Mouse (Mus musculus): Measurements from ENCODE around the gene Bnip1. TPM values are rescaled to one million over a fixed set of nuclear protein-coding genes. Genes with fewer than 3 reads are reported as not detected.

The Bnip1 gene
- polyA plus RNA-seq, 1 experiment from 2014 or later, result 54.2 TPM

DNA sequence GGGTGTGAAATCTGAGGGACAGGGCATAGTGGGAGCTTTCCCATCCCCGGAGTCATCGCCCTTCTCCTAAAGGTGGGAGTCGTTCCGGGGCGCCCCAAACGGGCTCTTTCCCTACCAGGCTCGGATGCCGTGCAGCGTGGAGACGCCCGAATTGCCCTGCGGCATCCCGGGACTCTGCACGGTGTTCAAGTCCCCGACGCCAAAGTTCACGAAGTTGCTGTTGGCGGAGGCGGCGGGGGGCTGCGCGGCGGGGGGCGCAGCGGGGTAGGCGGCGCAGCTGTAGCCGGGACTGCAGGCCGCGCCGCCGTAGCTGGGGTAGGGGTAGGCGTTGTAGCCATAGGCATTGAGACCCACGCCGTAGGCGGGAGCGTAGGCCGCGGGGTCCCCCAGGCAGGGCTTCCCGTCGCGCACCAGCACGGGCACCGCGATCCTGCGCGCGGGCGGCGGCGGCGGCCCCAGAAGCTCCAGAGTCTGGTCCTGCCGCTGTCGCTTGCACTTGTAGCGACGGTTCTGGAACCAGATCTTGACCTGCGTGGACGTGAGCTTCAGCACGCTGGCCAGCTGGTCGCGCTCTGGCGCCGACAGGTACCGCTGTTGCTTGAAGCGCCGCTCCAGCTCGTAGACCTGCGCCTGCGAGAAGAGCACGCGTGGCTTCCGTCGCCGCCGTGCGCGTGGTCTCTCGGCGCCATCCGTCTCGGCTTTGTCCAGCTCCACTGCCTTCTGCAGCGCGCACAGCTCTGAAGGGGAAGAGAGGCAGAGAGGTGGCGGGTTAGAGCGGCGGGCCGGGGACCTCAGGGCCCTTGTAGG lies 58.2 kb downstream of the Bnip1 start:
- Histone ChIP-seq H3K27ac (replicated peaks; ENCODE audit: low read depth, low read length) (no peak overlapping the region), H3K4me2 (ENCODE audit: low read depth, low read length) (peak overlapping the region; percentile 16; the same call in 1 of the 2 replicates), H3K4me3 (ENCODE audit: low read depth, low read length) (peak overlapping the region; percentile 8; the same call in 1 of the 2 replicates), H3K9me3 (replicated peaks; ENCODE audit: control insufficient read depth, low read length) (no peaks in the 10 kb centered on the region), H3K9ac (replicated peaks; ENCODE audit: low read length) (no peak overlapping the region), H3K27me3 (ENCODE audit: control insufficient read depth, insufficient read depth, low read length) (peaks cover 91% of the 10 kb centered on the region), H3K36me3 (replicated peaks; ENCODE audit: control insufficient read depth, insufficient read depth, low read depth, low read length) (no peaks in the 10 kb centered on the region), H3K4me1 (ENCODE audit: control insufficient read depth, insufficient read depth, low read length) (peaks cover 3% of the 10 kb centered on the region; the same call in 1 of the 2 replicates)
- WGBS, result under 1% methylated on average over 82 of the region's 87 CpGs
- DNase-seq (ENCODE audit: low spot score) (peak; percentile 10), ATAC-seq (replicated peaks; ENCODE audit: insufficient number of reproducible peaks, low FRiP score, low TSS enrichment, low read depth) (no peak)

DNA sequence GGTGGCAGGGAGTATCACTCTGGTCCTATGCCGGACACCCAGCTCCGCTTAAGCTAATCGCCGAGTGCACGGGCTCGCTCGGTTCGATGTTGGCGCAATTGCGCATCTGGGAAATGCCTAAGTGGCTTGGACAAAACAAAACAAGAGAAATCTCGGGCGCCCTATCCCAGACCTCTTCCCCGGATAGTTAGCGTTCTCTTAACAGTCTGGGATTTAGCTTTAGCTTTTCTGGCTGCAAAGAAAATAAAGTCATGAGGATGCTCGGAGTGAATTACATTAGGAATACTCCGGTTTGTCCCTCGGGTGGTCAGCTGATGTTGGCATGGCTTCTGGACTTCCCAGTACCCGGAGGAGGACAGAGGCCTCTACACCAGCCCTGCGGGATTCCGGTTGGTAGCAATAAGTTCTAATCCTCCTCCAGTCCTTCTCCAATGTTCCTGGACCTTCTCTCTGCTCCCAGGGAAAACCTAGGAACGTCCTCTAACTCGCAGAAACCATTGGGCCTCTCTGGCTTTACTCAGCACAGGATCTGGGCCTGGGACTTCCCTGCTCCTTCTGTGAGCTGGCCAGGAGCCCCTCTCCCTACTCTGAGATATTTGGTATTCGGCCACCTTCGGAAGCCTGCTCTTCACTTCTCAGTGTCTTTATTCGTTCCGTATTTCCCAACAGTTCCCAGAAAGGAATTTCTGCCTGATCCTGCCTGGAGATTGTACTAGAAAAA lies 59.0 kb downstream of the Bnip1 start:
- no peak overlapping the region; the same call in 1 of the 2 replicates for H3K4me2 ChIP-seq (ENCODE audit: low read depth, low read length)
- ATAC-seq (replicated peaks; ENCODE audit: insufficient number of reproducible peaks, low FRiP score, low TSS enrichment, low read depth), result no peak
- no peaks in the 10 kb centered on the region for H3K36me3 ChIP-seq (replicated peaks; ENCODE audit: control insufficient read depth, insufficient read depth, low read depth, low read length)
- H3K9ac ChIP-seq (replicated peaks; ENCODE audit: low read length), result no peak overlapping the region
- no peak overlapping the region for H3K27ac ChIP-seq (replicated peaks; ENCODE audit: low read depth, low read length)
- H3K9me3 ChIP-seq (replicated peaks; ENCODE audit: control insufficient read depth, low read length), result no peaks in the 10 kb centered on the region
- 0 out of 2 replicates have a peak overlapping the region, but pooled peaks have one; percentile 8 for H3K4me3 ChIP-seq (ENCODE audit: low read depth, low read length)
- DNase-seq (ENCODE audit: low spot score), result peak; percentile 29
- H3K27me3 ChIP-seq (ENCODE audit: control insufficient read depth, insufficient read depth, low read length), result peaks cover 89% of the 10 kb centered on the region
- H3K4me1 ChIP-seq (ENCODE audit: control insufficient read depth, insufficient read depth, low read length), result peaks cover 3% of the 10 kb centered on the region; the same call in 1 of the 2 replicates
- WGBS, result 1% methylated on average over 26 of the region's 26 CpGs

DNA sequence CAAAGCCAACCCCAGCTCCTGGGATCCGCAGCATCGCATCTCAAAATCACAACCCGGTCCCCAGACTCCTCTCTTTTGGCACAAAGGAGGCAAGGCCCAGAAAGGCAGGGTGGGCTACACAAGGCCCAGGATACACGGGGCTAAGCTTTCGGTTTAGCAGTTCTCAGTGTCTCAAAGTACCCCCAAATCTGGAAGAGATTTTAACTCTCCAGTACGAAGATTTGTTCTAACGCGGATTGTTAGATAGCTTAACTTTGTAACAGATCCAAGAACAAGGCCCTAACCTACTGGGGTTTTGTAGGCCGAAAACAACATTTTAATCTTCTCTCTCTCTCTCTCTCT lies 59.5 kb downstream of the Bnip1 start:
- no peaks in the 10 kb centered on the region for H3K9me3 ChIP-seq (replicated peaks; ENCODE audit: control insufficient read depth, low read length)
- H3K36me3 ChIP-seq (replicated peaks; ENCODE audit: control insufficient read depth, insufficient read depth, low read depth, low read length), result no peaks in the 10 kb centered on the region
- WGBS, result under 1% methylated on average over 9 of the region's 9 CpGs
- no peak overlapping the region for H3K4me3 ChIP-seq (ENCODE audit: low read depth, low read length)
- DNase-seq (ENCODE audit: low spot score) (peak; percentile 38), ATAC-seq (replicated peaks; ENCODE audit: insufficient number of reproducible peaks, low FRiP score, low TSS enrichment, low read depth) (no peak)
- H3K4me1 ChIP-seq (ENCODE audit: control insufficient read depth, insufficient read depth, low read length), result peaks cover 3% of the 10 kb centered on the region; the same call in 1 of the 2 replicates
- peaks cover 89% of the 10 kb centered on the region for H3K27me3 ChIP-seq (ENCODE audit: control insufficient read depth, insufficient read depth, low read length)
- no peak overlapping the region for H3K27ac ChIP-seq (replicated peaks; ENCODE audit: low read depth, low read length)
- H3K4me2 ChIP-seq (ENCODE audit: low read depth, low read length), result no peak overlapping the region
- H3K9ac ChIP-seq (replicated peaks; ENCODE audit: low read length), result no peak overlapping the region

DNA sequence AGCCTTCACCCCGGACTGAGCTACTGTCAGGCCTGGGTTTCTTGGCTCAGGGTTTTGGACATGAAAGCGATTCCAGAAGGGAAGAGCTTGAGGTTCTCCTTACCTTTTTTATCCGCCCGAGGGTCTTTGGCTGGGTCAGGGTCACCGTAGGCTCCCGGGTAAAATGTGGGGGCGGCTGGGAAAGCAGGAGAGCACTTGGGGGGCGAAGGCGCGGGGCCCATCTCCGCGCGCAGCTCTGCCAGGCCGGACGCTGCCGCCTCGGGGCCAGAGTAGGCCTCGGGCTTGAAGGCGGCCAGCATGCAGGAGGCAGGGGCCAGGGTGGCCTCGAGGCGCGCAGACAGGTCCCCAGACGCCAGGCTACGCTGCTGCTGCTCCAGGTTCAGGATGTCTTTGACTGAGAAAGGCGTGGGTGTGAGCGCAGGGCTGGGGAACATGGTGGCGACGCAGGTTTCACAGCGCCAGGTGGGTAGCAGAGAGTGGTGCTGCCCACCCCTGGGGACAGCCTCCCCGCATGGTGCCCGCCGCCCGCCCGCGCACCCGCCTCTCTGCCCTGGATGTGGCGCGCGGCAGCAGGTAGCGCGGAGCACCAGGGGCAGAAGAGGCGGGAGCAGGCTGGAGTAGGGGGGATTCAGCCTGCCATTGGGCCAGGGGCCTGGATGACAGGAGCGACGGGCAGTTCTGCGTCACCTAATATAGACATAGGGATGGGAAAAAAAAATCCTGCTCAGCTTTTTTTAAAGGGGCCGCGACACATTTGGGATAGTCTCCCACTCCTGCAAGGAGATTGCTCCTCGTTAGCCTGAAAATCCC lies 60.3 kb downstream of the Bnip1 start:
- 1% methylated on average over 48 of the region's 48 CpGs for WGBS
- Histone ChIP-seq H3K27ac (replicated peaks; ENCODE audit: low read depth, low read length) (no peak overlapping the region), H3K4me1 (ENCODE audit: control insufficient read depth, insufficient read depth, low read length) (peaks cover 3% of the 10 kb centered on the region; the same call in 1 of the 2 replicates), H3K4me3 (ENCODE audit: low read depth, low read length) (0 out of 2 replicates have a peak overlapping the region, but pooled peaks have one; percentile 4), H3K9ac (replicated peaks; ENCODE audit: low read length) (no peak overlapping the region), H3K9me3 (replicated peaks; ENCODE audit: control insufficient read depth, low read length) (no peaks in the 10 kb centered on the region), H3K36me3 (replicated peaks; ENCODE audit: control insufficient read depth, insufficient read depth, low read depth, low read length) (no peaks in the 10 kb centered on the region), H3K27me3 (ENCODE audit: control insufficient read depth, insufficient read depth, low read length) (peaks cover 87% of the 10 kb centered on the region), H3K4me2 (ENCODE audit: low read depth, low read length) (peak overlapping the region; percentile 20; the same call in 1 of the 2 replicates)
- DNase-seq (ENCODE audit: low spot score) (peak; percentile 52), ATAC-seq (replicated peaks; ENCODE audit: insufficient number of reproducible peaks, low FRiP score, low TSS enrichment, low read depth) (no peak)

GRCm38 (mm10) chr17:26841981-26842380 lies 61.1 kb downstream of the Bnip1 start:
- Histone ChIP-seq H3K4me2 (ENCODE audit: low read depth, low read length) (no peak overlapping the region), H3K27me3 (ENCODE audit: control insufficient read depth, insufficient read depth, low read length) (peaks cover 84% of the 10 kb centered on the region), H3K9me3 (replicated peaks; ENCODE audit: control insufficient read depth, low read length) (no peaks in the 10 kb centered on the region), H3K27ac (replicated peaks; ENCODE audit: low read depth, low read length) (no peak overlapping the region), H3K36me3 (replicated peaks; ENCODE audit: control insufficient read depth, insufficient read depth, low read depth, low read length) (no peaks in the 10 kb centered on the region), H3K4me3 (ENCODE audit: low read depth, low read length) (no peak overlapping the region), H3K4me1 (ENCODE audit: control insufficient read depth, insufficient read depth, low read length) (peaks cover 3% of the 10 kb centered on the region; the same call in 1 of the 2 replicates), H3K9ac (replicated peaks; ENCODE audit: low read length) (no peak overlapping the region)
- WGBS, result 2% methylated on average over 5 of the region's 5 CpGs
- no peak for DNase-seq (ENCODE audit: low spot score)
- no peak for ATAC-seq (replicated peaks; ENCODE audit: insufficient number of reproducible peaks, low FRiP score, low TSS enrichment, low read depth)

Other genes with a start within 250 kb of the Bnip1 start
- 133 and 138 TPM in 2 replicates for gene Ergic1, start 219.6 kb upstream of the Bnip1 start, polyA plus RNA-seq (2014; fragmentation: Nextera tagmentation; extraction: Ambion mirVana)
- 25.4 and 27.5 TPM in 2 replicates for gene Dusp1, start 218.9 kb upstream of the Bnip1 start, polyA plus RNA-seq (2014; fragmentation: Nextera tagmentation; extraction: Ambion mirVana)
- gene Atp6v0e, start 117.8 kb upstream of the Bnip1 start, polyA plus RNA-seq (2014; fragmentation: Nextera tagmentation; extraction: Ambion mirVana), result 122 and 128 TPM in 2 replicates
- gene Crebrf, start 65.4 kb upstream of the Bnip1 start, polyA plus RNA-seq (2014; fragmentation: Nextera tagmentation; extraction: Ambion mirVana), result 3.5 and 3.8 TPM in 2 replicates
- 1.8 and 2.2 TPM in 2 replicates for gene Nkx2-5, start 63.9 kb downstream of the Bnip1 start, polyA plus RNA-seq (2014; fragmentation: Nextera tagmentation; extraction: Ambion mirVana)
- 3.9 and 5.6 TPM in 2 replicates for gene Kifc5b, start 136.0 kb downstream of the Bnip1 start, polyA plus RNA-seq (2014; fragmentation: Nextera tagmentation; extraction: Ambion mirVana)
- 3.7 TPM in 2 replicates for gene Phf1, start 152.0 kb downstream of the Bnip1 start, polyA plus RNA-seq (2014; fragmentation: Nextera tagmentation; extraction: Ambion mirVana)
- 153 and 163 TPM in 2 replicates for gene Cuta, start 158.5 kb downstream of the Bnip1 start, polyA plus RNA-seq (2014; fragmentation: Nextera tagmentation; extraction: Ambion mirVana)
- gene Syngap1, start 160.2 kb downstream of the Bnip1 start, polyA plus RNA-seq (2014; fragmentation: Nextera tagmentation; extraction: Ambion mirVana), result 2.3 and 2.8 TPM in 2 replicates
- gene Zbtb9, start 192.1 kb downstream of the Bnip1 start, polyA plus RNA-seq (2014; fragmentation: Nextera tagmentation; extraction: Ambion mirVana), result 10.1 and 11.9 TPM in 2 replicates
- 12.9 and 14.3 TPM in 2 replicates for gene Bak1, start 247.9 kb downstream of the Bnip1 start, polyA plus RNA-seq (2014; fragmentation: Nextera tagmentation; extraction: Ambion mirVana)